Mouse (Mus musculus) cortical plate, adult 2 months (tissue): Measurements from ENCODE around the gene Ifnar2.

ENCODE experiments used
- CTCF ChIP-seq: fragments of 200-500 bp; IDR thresholded peaks from 2 replicates; pipeline ENCODE4 v1.5.1; 2011; ENCODE audit warnings: mild to moderate bottlenecking, control low read depth, low read length; ENCODE audit not compliant: insufficient read depth; ENCODE audit errors: extremely low read depth
- POLR2A ChIP-seq: fragments of 200-500 bp; IDR thresholded peaks from 2 replicates; pipeline ENCODE4 v1.6.1; 2011; ENCODE audit warnings: mild to moderate bottlenecking, low read length, control low read depth; ENCODE audit not compliant: insufficient read depth; ENCODE audit errors: extremely low read depth

- TF ChIP-seq POLR2A, result no peak
- TF ChIP-seq CTCF, result no peak
Observed at GRCm38 (mm10) chr16:91405640-91406584, 33.3 kb downstream of the Ifnar2 start, which contains the start of gene Il10rb.
